Mouse (Mus musculus) midbrain, embryonic 10.5 days (tissue): ENCODE measurements around the gene Tpra1. TPM values are rescaled to one million over a fixed set of nuclear protein-coding genes. Genes with fewer than 3 reads are reported as not detected.

Experiments used
- DNase-seq: peaks from one replicate; pipeline ENCODE4 v3.0.0-alpha.2; 2017; ENCODE audit warnings: low spot score
- H3K27ac ChIP-seq: fragments of 300-500 bp; sonication (generic); replicated peaks from 2 replicates; pipeline ENCODE4 v1.5.1; 2016; ENCODE audit warnings: mild to moderate bottlenecking
- H3K27me3 ChIP-seq: fragments of 300-500 bp; sonication (generic); 2 replicates; pipeline ENCODE4 v1.6.1; 2016; ENCODE audit warnings: low read depth, mild to moderate bottlenecking; ENCODE audit not compliant: poor library complexity, severe bottlenecking
- H3K36me3 ChIP-seq: fragments of 300-500 bp; sonication (generic); 2 replicates; pipeline ENCODE4 v1.6.1; 2016; ENCODE audit warnings: mild to moderate bottlenecking, moderate library complexity
- H3K4me1 ChIP-seq: fragments of 300-500 bp; sonication (generic); 2 replicates; pipeline ENCODE4 v1.6.1; 2016
- H3K4me3 ChIP-seq: fragments of 300-500 bp; sonication (generic); 2 replicates; pipeline ENCODE4 v1.5.1; 2016; ENCODE audit warnings: mild to moderate bottlenecking, moderate library complexity
- H3K9me3 ChIP-seq: fragments of 300-500 bp; sonication (generic); replicated peaks from 2 replicates; pipeline ENCODE4 v1.6.1; 2016; ENCODE audit warnings: mild to moderate bottlenecking
- WGBS: fragments of 180-500 bp; shearing (Covaris S2); methylation state at CpG from one replicate; pipeline ENCODE4 v1.1.7; 2016; 5-methylcytosine and 5-hydroxymethylcytosine counted together
- polyA plus RNA-seq: library from polyadenylated mRNA; unstranded; fragments of >200 nt; fragmentation: Nextera tagmentation; extraction: Ambion mirVana; gene quantifications from 2 replicates; pipeline ENCODE4 v1.2.1, GENCODE M21; 2016

Gene Tpra1
- polyA plus RNA-seq, 1 experiment from 2014 or later: 57.6 TPM

DNA sequence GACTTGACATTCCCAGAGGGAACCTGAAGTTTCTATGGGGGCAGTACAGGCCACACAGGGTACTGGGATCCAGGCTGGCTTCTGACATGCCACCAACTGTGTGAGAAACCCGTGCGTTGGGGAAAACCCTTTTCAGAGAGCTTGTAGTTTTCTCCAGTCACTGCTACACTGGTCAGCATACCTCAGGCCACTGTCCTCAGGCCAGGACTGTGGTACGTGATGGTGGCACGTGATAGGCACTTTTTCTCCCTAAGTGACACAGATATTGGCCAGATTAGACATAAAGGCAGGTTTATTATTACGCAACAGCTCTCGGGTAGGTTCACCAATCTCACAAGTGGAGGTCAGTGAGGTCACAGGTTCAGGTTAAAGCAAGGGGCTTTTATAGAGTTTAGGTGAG is 41.6 kb downstream of the Tpra1 start:
- H3K36me3 ChIP-seq: no peaks in the 10 kb centered on the region
- DNase-seq: peak; percentile 13
- 71% methylated on average over 6 of the region's 6 CpGs for WGBS
- 0 out of 2 replicates have a peak, but pooled peaks cover 15% of the 10 kb centered on the region for H3K27me3 ChIP-seq
- no peak overlapping the region for H3K4me3 ChIP-seq
- no peaks in the 10 kb centered on the region for H3K9me3 ChIP-seq
- peak overlapping the region; percentile 93 for H3K27ac ChIP-seq
- H3K4me1 ChIP-seq: peaks cover 66% of the 10 kb centered on the region

DNA sequence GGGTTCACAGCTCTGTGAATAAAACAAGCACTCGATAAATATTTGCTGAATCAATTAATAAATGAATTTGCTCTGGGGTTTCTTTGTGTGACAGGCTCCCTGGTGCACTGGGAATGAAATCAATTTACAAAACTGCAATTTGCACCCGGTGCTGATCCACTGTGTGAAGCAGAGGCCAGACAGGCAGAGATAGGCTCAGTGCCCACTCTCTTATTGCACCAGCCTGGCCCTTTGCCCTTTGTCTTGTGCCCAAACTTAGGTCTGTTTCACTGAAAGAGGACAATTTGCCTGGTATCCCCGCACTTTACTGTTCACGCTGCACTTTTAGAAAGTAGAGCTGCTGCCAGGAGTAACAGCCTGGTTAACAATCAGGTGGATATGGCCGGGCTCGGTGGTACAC is 44.4 kb downstream of the Tpra1 start:
- no peak for DNase-seq
- no peaks in the 10 kb centered on the region for H3K36me3 ChIP-seq
- no peak overlapping the region for H3K4me3 ChIP-seq
- peaks cover 38% of the 10 kb centered on the region for H3K4me1 ChIP-seq
- H3K9me3 ChIP-seq: no peaks in the 10 kb centered on the region
- H3K27me3 ChIP-seq: 0 out of 2 replicates have a peak, but pooled peaks cover 2% of the 10 kb centered on the region
- WGBS: 90% methylated on average over 6 of the region's 6 CpGs
- peak overlapping the region; percentile 46; the same call in 1 of the 2 replicates for H3K27ac ChIP-seq

DNA sequence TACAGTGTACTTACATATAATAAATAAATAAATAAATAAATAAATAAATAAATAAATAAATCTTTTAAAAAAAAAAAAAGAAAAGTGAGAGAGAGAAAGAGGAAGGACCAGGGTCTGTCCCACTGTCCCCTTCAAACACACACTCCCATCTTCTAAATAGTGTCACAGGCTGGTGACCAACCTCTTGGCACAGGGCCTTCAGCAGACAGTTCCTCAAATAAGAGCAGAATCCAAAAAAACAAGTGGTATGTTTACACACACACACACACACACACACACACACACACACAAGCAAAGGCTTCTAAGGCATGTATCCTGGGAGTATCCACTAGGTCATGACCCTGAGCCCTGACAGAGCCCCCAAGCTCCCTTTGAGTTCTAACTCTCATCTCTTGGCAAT is 45.7 kb downstream of the Tpra1 start:
- DNase-seq: no peak
- H3K27me3 ChIP-seq: no peaks in the 10 kb centered on the region
- H3K4me3 ChIP-seq: no peak overlapping the region
- no peaks in the 10 kb centered on the region for H3K9me3 ChIP-seq
- peaks cover 25% of the 10 kb centered on the region for H3K4me1 ChIP-seq
- H3K36me3 ChIP-seq: no peaks in the 10 kb centered on the region
- H3K27ac ChIP-seq: no peak overlapping the region

DNA sequence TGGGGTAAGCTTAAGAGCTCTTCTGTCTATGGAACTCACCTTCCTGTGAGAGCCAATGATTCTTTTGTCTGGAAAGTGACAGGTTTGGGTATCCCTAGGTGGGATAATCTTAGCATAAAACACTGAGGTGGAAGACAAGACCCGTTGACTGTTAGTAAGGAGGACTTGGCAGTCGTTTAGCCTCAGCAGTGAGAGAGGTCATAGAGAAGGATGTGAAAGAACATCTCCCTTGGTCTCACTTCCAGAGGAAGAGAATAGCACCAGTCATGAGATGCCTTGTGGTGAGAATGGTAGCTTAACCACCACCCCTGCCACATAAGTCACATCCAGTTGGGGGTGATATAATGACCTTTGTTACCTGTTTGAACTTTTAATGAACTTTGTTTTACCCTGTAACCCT is 54.7 kb downstream of the Tpra1 start:
- 92% methylated on average over 2 of the region's 2 CpGs for WGBS

DNA sequence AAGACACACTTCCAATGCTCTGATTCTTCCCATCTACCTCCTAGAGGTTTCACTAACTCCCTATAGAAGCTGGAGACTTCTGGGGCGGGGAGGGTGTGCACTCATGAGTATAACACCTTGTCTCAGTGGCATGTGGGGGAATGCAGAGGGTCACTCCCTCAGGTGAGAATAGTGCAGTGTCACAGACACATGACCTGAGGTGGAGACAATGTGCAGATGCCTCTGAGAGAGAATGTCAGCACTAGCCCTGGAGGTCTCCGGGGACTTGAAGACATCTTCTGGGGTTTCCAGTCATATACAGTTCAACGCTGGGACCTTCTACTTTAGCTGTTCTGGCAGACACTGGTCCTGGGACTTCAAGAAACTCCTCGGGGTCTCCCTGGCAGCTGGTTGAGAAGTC is 55.3 kb downstream of the Tpra1 start:
- WGBS: 87% methylated on average over 4 of the region's 4 CpGs
- no peak for DNase-seq
- no peaks in the 10 kb centered on the region for H3K36me3 ChIP-seq
- H3K27me3 ChIP-seq: peaks cover 8% of the 10 kb centered on the region
- H3K9me3 ChIP-seq: no peaks in the 10 kb centered on the region
- peaks cover 27% of the 10 kb centered on the region for H3K4me1 ChIP-seq
- H3K4me3 ChIP-seq: no peak overlapping the region
- no peak overlapping the region for H3K27ac ChIP-seq

More for the DNA sequence above, 54.7 kb downstream of the Tpra1 start:
- H3K4me1 ChIP-seq: peaks cover 25% of the 10 kb centered on the region
- no peak overlapping the region for H3K27ac ChIP-seq
- no peaks in the 10 kb centered on the region for H3K9me3 ChIP-seq
- no peak overlapping the region for H3K4me3 ChIP-seq
- H3K27me3 ChIP-seq: peaks cover 8% of the 10 kb centered on the region
- DNase-seq: no peak
- H3K36me3 ChIP-seq: no peaks in the 10 kb centered on the region

DNA sequence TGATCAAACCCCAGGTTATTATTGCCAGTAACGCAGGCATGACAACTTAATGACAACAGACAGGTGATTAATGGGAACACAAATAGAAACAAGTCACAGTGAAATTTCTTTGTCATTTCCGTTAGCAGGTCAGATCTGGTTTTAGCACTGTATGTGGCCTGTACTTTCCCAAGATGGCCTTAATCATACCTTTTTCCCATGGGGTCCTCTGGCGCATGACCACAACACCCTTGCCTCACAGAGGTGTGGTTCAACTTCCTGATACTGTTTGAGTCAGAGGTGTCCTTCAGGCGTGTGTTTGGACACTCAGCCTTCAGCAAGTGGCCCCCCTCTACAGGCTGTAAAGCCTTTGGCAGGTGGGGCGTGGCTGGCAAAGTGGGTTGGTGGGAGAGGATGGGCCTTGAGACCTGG is 55.8 kb downstream of the Tpra1 start:
- no peaks in the 10 kb centered on the region for H3K9me3 ChIP-seq
- DNase-seq: no peak
- H3K36me3 ChIP-seq: no peaks in the 10 kb centered on the region
- H3K27ac ChIP-seq: no peak overlapping the region
- peaks cover 8% of the 10 kb centered on the region for H3K27me3 ChIP-seq
- H3K4me3 ChIP-seq: no peak overlapping the region
- 84% methylated on average over 5 of the region's 5 CpGs for WGBS
- peaks cover 30% of the 10 kb centered on the region for H3K4me1 ChIP-seq

DNA sequence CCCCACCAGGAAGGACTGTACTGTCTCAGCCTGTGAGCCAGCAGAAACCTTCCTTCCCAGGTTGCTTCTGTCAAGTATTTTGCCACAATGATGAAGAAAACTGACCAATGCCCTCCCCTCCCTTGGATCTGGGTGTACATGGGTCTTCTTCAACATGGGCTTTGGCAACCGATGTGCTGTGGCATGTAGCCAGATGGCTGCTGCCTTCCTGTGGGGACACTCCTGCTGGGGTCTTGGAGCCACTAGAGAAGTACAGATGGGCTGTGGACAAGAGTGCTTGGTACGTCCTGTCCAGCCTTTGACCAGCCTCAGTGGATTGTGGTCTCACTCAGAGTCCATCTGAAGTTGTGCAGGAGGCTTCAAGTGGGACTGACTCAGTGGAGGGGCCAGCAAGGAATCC is 56.3 kb downstream of the Tpra1 start:
- H3K36me3 ChIP-seq: no peaks in the 10 kb centered on the region
- H3K4me3 ChIP-seq: no peak overlapping the region
- peaks cover 34% of the 10 kb centered on the region for H3K4me1 ChIP-seq
- H3K9me3 ChIP-seq: no peaks in the 10 kb centered on the region
- peaks cover 8% of the 10 kb centered on the region for H3K27me3 ChIP-seq
- no peak overlapping the region for H3K27ac ChIP-seq
- DNase-seq: no peak
- 90% methylated on average over 2 of the region's 2 CpGs for WGBS

DNA sequence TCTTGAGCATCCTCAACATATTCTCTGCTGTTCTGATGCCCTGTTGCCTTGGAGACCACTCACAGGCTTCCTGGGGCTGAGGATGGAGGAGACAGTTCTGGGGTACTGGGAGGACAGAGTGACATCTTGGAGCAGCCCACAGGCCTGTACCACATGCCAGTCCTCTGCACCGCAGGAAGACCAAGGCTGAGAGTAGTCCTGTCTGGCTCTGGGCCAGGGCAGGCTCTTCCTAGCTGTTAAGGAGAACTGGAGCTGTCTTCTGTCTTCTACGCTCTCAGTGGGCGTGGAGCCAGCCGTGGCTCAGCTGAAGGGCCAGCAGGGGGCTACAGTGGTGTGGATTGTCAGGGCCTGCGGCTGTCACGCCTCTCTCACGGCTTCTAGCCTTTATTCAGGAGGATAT is 57.8 kb downstream of the Tpra1 start:
- Histone ChIP-seq H3K4me3 (no peak overlapping the region), H3K9me3 (no peaks in the 10 kb centered on the region), H3K27ac (peak overlapping the region; percentile 74), H3K36me3 (no peaks in the 10 kb centered on the region), H3K4me1 (peaks cover 44% of the 10 kb centered on the region), H3K27me3 (peaks cover 9% of the 10 kb centered on the region)
- 25% methylated on average over 7 of the region's 7 CpGs for WGBS
- DNase-seq: peak; percentile 48

DNA sequence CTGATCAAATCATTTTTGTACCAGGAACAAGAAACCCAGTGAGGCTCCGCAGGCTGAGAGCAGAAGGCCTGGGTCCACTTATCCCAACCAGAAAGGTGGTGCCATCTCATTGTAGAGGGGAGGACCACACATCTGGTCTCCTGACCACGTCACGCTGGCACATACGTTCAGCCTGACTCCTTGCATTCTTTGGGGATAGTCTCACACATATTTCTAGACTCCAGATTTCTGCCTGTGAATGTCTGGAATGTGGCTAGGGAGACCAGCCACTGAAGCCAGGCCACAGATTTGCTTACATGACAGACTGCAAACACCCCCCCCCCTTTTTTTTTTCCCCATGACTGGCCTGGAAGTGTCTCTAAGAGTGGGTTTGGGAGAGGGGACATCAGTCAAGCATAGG is 58.9 kb downstream of the Tpra1 start:
- DNase-seq: no peak
- WGBS: 84% methylated on average over 4 of the region's 4 CpGs
- peaks cover 56% of the 10 kb centered on the region for H3K4me1 ChIP-seq
- no peak overlapping the region for H3K4me3 ChIP-seq
- peaks cover 18% of the 10 kb centered on the region for H3K27me3 ChIP-seq
- H3K9me3 ChIP-seq: no peaks in the 10 kb centered on the region
- H3K36me3 ChIP-seq: no peaks in the 10 kb centered on the region
- peak overlapping the region; percentile 74 for H3K27ac ChIP-seq

Other genes with a start within 250 kb of the Tpra1 start
- gene Mgll, start 177.8 kb upstream of the Tpra1 start, polyA plus RNA-seq: 3.9 and 4.1 TPM in 2 replicates
- gene Abtb1, start 60.3 kb upstream of the Tpra1 start, polyA plus RNA-seq: 22.5 and 26.3 TPM in 2 replicates
- 69.4 and 117 TPM in 2 replicates for gene Podxl2, start 27.2 kb upstream of the Tpra1 start, polyA plus RNA-seq
- 290 and 301 TPM in 2 replicates for gene Mcm2, start 3.5 kb upstream of the Tpra1 start, polyA plus RNA-seq